Mouse (Mus musculus): ENCODE measurements around the gene Xpr1. TPM values are rescaled to one million over a fixed set of nuclear protein-coding genes. Genes with fewer than 3 reads are reported as not detected.

The Xpr1 gene
- total and polyA plus RNA-seq, 2 experiments from 2014 or later: 5.0 to 35.8 TPM

DNA sequence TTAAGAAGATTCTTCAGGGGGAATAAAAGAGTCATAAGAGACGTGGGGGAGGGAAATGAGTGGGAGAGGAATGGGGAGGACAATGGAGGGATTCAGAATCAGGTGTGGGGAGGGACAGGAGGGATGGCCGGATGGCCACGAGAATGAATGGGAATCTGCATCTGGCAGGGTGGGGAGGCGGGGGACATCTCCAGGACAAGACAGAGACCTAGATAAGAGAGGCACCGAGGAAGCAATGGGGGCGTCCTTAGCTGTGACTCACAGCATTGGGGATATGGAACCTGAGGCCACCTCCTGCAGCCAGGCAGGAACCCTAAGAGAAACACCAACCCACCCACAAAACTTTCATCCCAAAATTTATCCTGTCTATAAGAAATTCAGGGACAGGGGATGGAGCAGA is 81.3 kb downstream of the Xpr1 start:
- no peaks in the 10 kb centered on the region for H3K9me3 ChIP-seq (replicated peaks; ENCODE audit: control insufficient read depth, low read length)
- no peaks in the 10 kb centered on the region for H3K27me3 ChIP-seq (ENCODE audit: control insufficient read depth, insufficient read depth, low read length)
- peaks cover 14% of the 10 kb centered on the region for H3K36me3 ChIP-seq (replicated peaks; ENCODE audit: control insufficient read depth, insufficient read depth, low read length)
- 59% methylated on average over 6 of the region's 6 CpGs for WGBS
- no peak overlapping the region for H3K27ac ChIP-seq (ENCODE audit: low read depth)
- no peak overlapping the region for H3K4me3 ChIP-seq (ENCODE audit: low read depth, low read length)
- ATAC-seq (ENCODE audit: insufficient read depth, low read depth) (no peak), DNase-seq (ENCODE audit: low spot score) (no peak)
- no peak overlapping the region for H3K9ac ChIP-seq (replicated peaks; ENCODE audit: low read depth, low read length)
- no peaks in the 10 kb centered on the region for H3K4me1 ChIP-seq (ENCODE audit: control insufficient read depth, insufficient read depth)
- no peak overlapping the region for H3K4me2 ChIP-seq (ENCODE audit: low read depth, low read length)
- TF ChIP-seq CTCF (IDR thresholded peaks at IDR 0.05; ENCODE audit: low read depth) (no peak), EP300 (IDR thresholded peaks at IDR 0.05; ENCODE audit: low read depth) (no peak)

DNA sequence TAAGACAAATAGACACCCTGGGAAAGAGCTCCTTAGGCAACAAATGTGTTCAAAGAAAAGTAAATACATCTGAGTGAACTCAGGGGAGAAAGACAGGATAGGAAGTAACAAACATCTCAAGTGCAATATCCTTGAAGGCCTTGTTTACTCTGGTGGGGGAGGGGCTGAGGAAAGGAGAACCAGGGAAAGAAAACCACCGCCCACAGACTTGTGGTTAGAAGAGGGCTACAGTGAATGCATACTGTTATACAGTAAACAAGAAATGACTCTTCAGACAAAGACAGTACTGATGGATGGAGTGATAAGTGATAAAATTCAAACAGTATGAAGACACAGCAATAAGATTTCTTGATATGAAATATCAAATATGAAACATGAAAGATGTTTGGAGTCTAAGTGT is 95.0 kb downstream of the Xpr1 start:
- Histone ChIP-seq H3K4me1 (ENCODE audit: control insufficient read depth, insufficient read depth) (no peaks in the 10 kb centered on the region), H3K27ac (ENCODE audit: low read depth) (no peak overlapping the region), H3K4me3 (ENCODE audit: low read depth, low read length) (no peak overlapping the region), H3K36me3 (replicated peaks; ENCODE audit: control insufficient read depth, insufficient read depth, low read length) (0 out of 2 replicates have a peak, but pooled peaks cover 13% of the 10 kb centered on the region), H3K9me3 (replicated peaks; ENCODE audit: control insufficient read depth, low read length) (no peaks in the 10 kb centered on the region), H3K9ac (replicated peaks; ENCODE audit: low read depth, low read length) (no peak overlapping the region), H3K4me2 (ENCODE audit: low read depth, low read length) (no peak overlapping the region), H3K27me3 (ENCODE audit: control insufficient read depth, insufficient read depth, low read length) (no peaks in the 10 kb centered on the region)
- DNase-seq (ENCODE audit: low spot score) (no peak), ATAC-seq (ENCODE audit: insufficient read depth, low read depth) (no peak)
- WGBS: 90% methylated on average over 1 of the region's 1 CpGs
- TF ChIP-seq EP300 (IDR thresholded peaks at IDR 0.05; ENCODE audit: low read depth) (no peak), CTCF (IDR thresholded peaks at IDR 0.05; ENCODE audit: low read depth) (no peak)

GRCm38 (mm10) chr1:155320091-155320833 is 97.0 kb downstream of the Xpr1 start:
- H3K9me3 ChIP-seq (replicated peaks; ENCODE audit: control insufficient read depth, low read length): no peaks in the 10 kb centered on the region
- H3K9ac ChIP-seq (replicated peaks; ENCODE audit: low read depth, low read length): no peak overlapping the region
- 0 out of 2 replicates have a peak, but pooled peaks cover 13% of the 10 kb centered on the region for H3K36me3 ChIP-seq (replicated peaks; ENCODE audit: control insufficient read depth, insufficient read depth, low read length)
- H3K4me3 ChIP-seq (ENCODE audit: low read depth, low read length): no peak overlapping the region
- no peak for ATAC-seq (ENCODE audit: insufficient read depth, low read depth)
- TF ChIP-seq EP300 (IDR thresholded peaks at IDR 0.05; ENCODE audit: low read depth) (no peak), CTCF (IDR thresholded peaks at IDR 0.05; ENCODE audit: low read depth) (no peak)
- no peaks in the 10 kb centered on the region for H3K27me3 ChIP-seq (ENCODE audit: control insufficient read depth, insufficient read depth, low read length)
- H3K4me1 ChIP-seq (ENCODE audit: control insufficient read depth, insufficient read depth): no peaks in the 10 kb centered on the region
- no peak for DNase-seq (ENCODE audit: low spot score)
- H3K27ac ChIP-seq (ENCODE audit: low read depth): no peak overlapping the region
- H3K4me2 ChIP-seq (ENCODE audit: low read depth, low read length): no peak overlapping the region
- WGBS: 65% methylated on average over 7 of the region's 7 CpGs

GRCm38 (mm10) chr1:155319513-155319912 is 97.7 kb downstream of the Xpr1 start:
- DNase-seq (ENCODE audit: low spot score): no peak
- no peaks in the 10 kb centered on the region for H3K27me3 ChIP-seq (ENCODE audit: control insufficient read depth, insufficient read depth, low read length)
- H3K36me3 ChIP-seq (replicated peaks; ENCODE audit: control insufficient read depth, insufficient read depth, low read length): 0 out of 2 replicates have a peak, but pooled peaks cover 13% of the 10 kb centered on the region
- no peak overlapping the region for H3K4me2 ChIP-seq (ENCODE audit: low read depth, low read length)
- 82% methylated on average over 4 of the region's 4 CpGs for WGBS
- no peak overlapping the region for H3K4me3 ChIP-seq (ENCODE audit: low read depth, low read length)
- no peaks in the 10 kb centered on the region for H3K4me1 ChIP-seq (ENCODE audit: control insufficient read depth, insufficient read depth)
- H3K9ac ChIP-seq (replicated peaks; ENCODE audit: low read depth, low read length): no peak overlapping the region
- H3K27ac ChIP-seq (ENCODE audit: low read depth): no peak overlapping the region
- H3K9me3 ChIP-seq (replicated peaks; ENCODE audit: control insufficient read depth, low read length): no peaks in the 10 kb centered on the region
- ATAC-seq (ENCODE audit: insufficient read depth, low read depth): no peak
- TF ChIP-seq CTCF (IDR thresholded peaks at IDR 0.05; ENCODE audit: low read depth) (no peak), EP300 (IDR thresholded peaks at IDR 0.05; ENCODE audit: low read depth) (no peak)

- no peaks in the 10 kb centered on the region for H3K4me1 ChIP-seq (ENCODE audit: control insufficient read depth, insufficient read depth)
- H3K27ac ChIP-seq (ENCODE audit: low read depth): no peak overlapping the region
- H3K9ac ChIP-seq (replicated peaks; ENCODE audit: low read depth, low read length): no peak overlapping the region
- ATAC-seq (ENCODE audit: insufficient read depth, low read depth) (no peak), DNase-seq (ENCODE audit: low spot score) (no peak)
- no peaks in the 10 kb centered on the region for H3K27me3 ChIP-seq (ENCODE audit: control insufficient read depth, insufficient read depth, low read length)
- H3K4me2 ChIP-seq (ENCODE audit: low read depth, low read length): no peak overlapping the region
- H3K36me3 ChIP-seq (replicated peaks; ENCODE audit: control insufficient read depth, insufficient read depth, low read length): peaks cover 37% of the 10 kb centered on the region
- TF ChIP-seq EP300 (IDR thresholded peaks at IDR 0.05; ENCODE audit: low read depth) (no peak), CTCF (IDR thresholded peaks at IDR 0.05; ENCODE audit: low read depth) (no peak)
- H3K9me3 ChIP-seq (replicated peaks; ENCODE audit: control insufficient read depth, low read length): no peaks in the 10 kb centered on the region
- H3K4me3 ChIP-seq (ENCODE audit: low read depth, low read length): no peak overlapping the region
- 84% methylated on average over 3 of the region's 3 CpGs for WGBS
These were observed 105.5 kb downstream of the Xpr1 start for GRCm38 (mm10) chr1:155311672-155312071.

- TF ChIP-seq EP300 (IDR thresholded peaks at IDR 0.05; ENCODE audit: low read depth) (no peak), CTCF (IDR thresholded peaks at IDR 0.05; ENCODE audit: low read depth) (no peak)
These were observed 110.3 kb downstream of the Xpr1 start for GRCm38 (mm10) chr1:155306879-155307278.

More at GRCm38 (mm10) chr1:155306879-155307278, 110.3 kb downstream of the Xpr1 start:
- H3K27ac ChIP-seq (ENCODE audit: low read depth): no peak overlapping the region
- WGBS: 87% methylated on average over 3 of the region's 3 CpGs
- no peak overlapping the region for H3K4me2 ChIP-seq (ENCODE audit: low read depth, low read length)
- H3K9ac ChIP-seq (replicated peaks; ENCODE audit: low read depth, low read length): no peak overlapping the region
- no peaks in the 10 kb centered on the region for H3K27me3 ChIP-seq (ENCODE audit: control insufficient read depth, insufficient read depth, low read length)
- H3K9me3 ChIP-seq (replicated peaks; ENCODE audit: control insufficient read depth, low read length): no peaks in the 10 kb centered on the region
- H3K36me3 ChIP-seq (replicated peaks; ENCODE audit: control insufficient read depth, insufficient read depth, low read length): peaks cover 41% of the 10 kb centered on the region
- DNase-seq (ENCODE audit: low spot score) (no peak), ATAC-seq (ENCODE audit: insufficient read depth, low read depth) (no peak)
- H3K4me1 ChIP-seq (ENCODE audit: control insufficient read depth, insufficient read depth): no peaks in the 10 kb centered on the region
- no peak overlapping the region for H3K4me3 ChIP-seq (ENCODE audit: low read depth, low read length)

Measured in heart, postnatal 0 days (tissue).